Mouse (Mus musculus) heart, embryonic 14.5 days (tissue): ENCODE data around the gene Trib3. TPM values are rescaled to one million over a fixed set of nuclear protein-coding genes. Genes with fewer than 3 reads are reported as not detected.

Experiments used
- ATAC-seq: fragments of 200-750 bp; cut with Nextera tagmentation; 2 replicates; pipeline ENCODE4 v1.8.0; 2017; ENCODE audit warnings: low read depth, moderate TSS enrichment; ENCODE audit not compliant: insufficient number of reproducible peaks, insufficient read depth, low FRiP score
- H3K27ac ChIP-seq, 2 experiments: fragments of 200-500 bp in 1 of 2; fragments of 300-500 bp in 1 of 2; sonication (generic) in 1 of 2; replicated peaks in 1 of 2; 2 replicates each; pipeline ENCODE4 v1.5.1; 2012 to 2014; ENCODE audit warnings: low read depth in 2 of 2, low read length in 2 of 2, control low read depth in 1 of 2, mild to moderate bottlenecking in 1 of 2, mixed read lengths in 1 of 2; ENCODE audit not compliant: control insufficient read depth in 1 of 2, insufficient read depth in 1 of 2
- H3K27me3 ChIP-seq: fragments of 300-500 bp; sonication (generic); 2 replicates; pipeline ENCODE4 v1.6.1; 2014; ENCODE audit warnings: mild to moderate bottlenecking, low read length, control low read depth; ENCODE audit not compliant: control insufficient read depth, insufficient read depth
- H3K36me3 ChIP-seq: fragments of 300-500 bp; sonication (generic); 2 replicates; pipeline ENCODE4 v1.6.1; 2014; ENCODE audit warnings: mild to moderate bottlenecking, control low read depth, low read length, mixed read lengths; ENCODE audit not compliant: control insufficient read depth, insufficient read depth
- H3K4me1 ChIP-seq, 2 experiments: fragments of 200-500 bp in 1 of 2; fragments of 300-500 bp in 1 of 2; sonication (generic) in 1 of 2; 2 replicates each; pipeline ENCODE4 v1.6.1; 2012 to 2014; ENCODE audit warnings: low read length in 2 of 2, control low read depth in 1 of 2, mixed read lengths in 1 of 2; ENCODE audit not compliant: control insufficient read depth in 2 of 2, insufficient read depth in 2 of 2
- H3K4me2 ChIP-seq: fragments of 300-500 bp; sonication (generic); 2 replicates; pipeline ENCODE4 v1.6.1; 2014; ENCODE audit warnings: mild to moderate bottlenecking, low read length
- H3K4me3 ChIP-seq, 2 experiments: fragments of 200-500 bp in 1 of 2; fragments of 300-500 bp in 1 of 2; sonication (generic) in 1 of 2; 2 replicates each; pipeline ENCODE4 v1.5.1; 2012 to 2014; ENCODE audit warnings: low read length in 2 of 2, mild to moderate bottlenecking in 2 of 2, control low read depth in 1 of 2, low read depth in 1 of 2, moderate library complexity in 1 of 2; ENCODE audit not compliant: control insufficient read depth in 1 of 2, insufficient read depth in 1 of 2
- H3K9ac ChIP-seq: fragments of 300-500 bp; sonication (generic); 2 replicates; pipeline ENCODE4 v1.6.1; 2014; ENCODE audit warnings: mild to moderate bottlenecking, low read length
- H3K9me3 ChIP-seq: fragments of 300-500 bp; sonication (generic); 2 replicates; pipeline ENCODE4 v1.6.1; 2016; ENCODE audit warnings: low read length, control low read depth; ENCODE audit not compliant: control insufficient read depth
- WGBS: fragments of 180-500 bp; shearing (Covaris S2); extraction: QIAGEN DNeasy Blood & Tissue Kit; methylation state at CpG from one replicate; pipeline ENCODE4 v1.1.7; 2014; 5-methylcytosine and 5-hydroxymethylcytosine counted together
- polyA plus RNA-seq: library from polyadenylated mRNA; unstranded; fragments of >200 nt; fragmentation: Nextera tagmentation; extraction: Ambion mirVana; gene quantifications from 2 replicates; pipeline ENCODE4 v1.2.1, GENCODE M21; 2014

Gene Trib3
- polyA plus RNA-seq, 1 experiment from 2014 or later: 1.8 TPM

DNA sequence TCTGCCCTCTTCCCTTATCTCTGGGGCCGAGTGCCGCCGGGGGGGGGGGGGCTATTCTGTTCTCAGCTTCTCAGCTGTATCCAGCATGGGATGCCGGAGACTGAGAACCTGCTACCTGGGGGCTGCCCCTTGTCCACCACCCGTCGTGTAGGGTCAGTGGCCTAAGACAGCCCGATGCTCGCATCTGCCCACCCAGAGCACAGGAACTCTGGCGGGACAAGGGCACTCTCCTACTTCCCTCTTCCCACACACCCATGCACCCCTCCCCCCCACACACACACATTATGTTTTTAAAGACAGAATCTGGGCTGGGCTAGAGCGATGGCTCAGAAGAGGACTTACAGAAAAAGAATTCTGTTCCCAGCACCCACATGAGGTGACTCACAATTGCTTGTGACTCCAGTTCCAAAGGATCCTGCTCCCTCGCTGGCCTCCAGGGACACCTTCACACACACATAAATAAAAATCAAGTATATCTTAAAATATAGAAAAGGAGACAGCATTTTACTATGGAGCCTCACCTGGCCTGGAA is 8.5 kb downstream of the Trib3 start:
- Histone ChIP-seq H3K9me3 (no peaks in the 10 kb centered on the region), H3K27me3 (no peaks in the 10 kb centered on the region), H3K4me2 (no peak overlapping the region), H3K27ac (no peak overlapping the region), H3K36me3 (peaks cover 5% of the 10 kb centered on the region; the same call in 1 of the 2 replicates), H3K9ac (no peak overlapping the region), H3K4me3 (no peak overlapping the region), H3K4me1 (peaks cover 9 to 20% of the 10 kb centered on the region in 2 experiments)
- no peak for ATAC-seq
- 45% methylated on average over 11 of the region's 11 CpGs for WGBS

DNA sequence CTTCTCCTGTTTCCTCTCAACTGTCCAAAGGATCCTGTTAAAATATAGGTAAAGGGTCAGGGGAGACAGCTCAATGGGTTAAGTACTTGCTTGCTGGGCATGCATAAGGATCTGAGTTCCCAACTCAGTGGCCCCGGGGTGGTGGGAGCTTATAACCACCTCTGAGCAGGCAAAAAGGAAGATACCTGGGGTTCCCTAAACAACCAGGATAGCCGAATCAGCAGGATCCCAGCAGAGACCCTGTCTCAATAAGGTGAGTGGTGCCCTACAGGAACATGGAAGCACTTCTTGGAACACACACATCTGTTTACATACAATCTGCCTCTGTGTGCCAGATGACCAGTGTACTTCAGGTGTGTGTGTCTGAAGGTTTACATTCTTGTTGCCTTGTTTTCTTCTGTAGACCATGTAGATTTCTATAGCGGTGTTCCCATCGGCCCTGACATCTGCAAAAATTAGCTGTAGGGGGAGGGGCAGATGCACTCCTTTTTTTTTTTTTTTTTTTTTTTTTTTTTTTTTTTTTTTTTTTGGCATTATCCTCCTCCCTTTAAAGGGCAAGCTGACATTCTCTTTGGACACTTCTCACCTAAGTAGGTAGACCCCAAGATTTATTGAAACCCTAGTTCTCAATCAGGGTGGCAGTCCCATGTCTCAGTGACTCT is 10.4 kb downstream of the Trib3 start:
- ATAC-seq: no peak
- Histone ChIP-seq H3K4me1 (peaks cover 9 to 20% of the 10 kb centered on the region in 2 experiments), H3K9me3 (no peaks in the 10 kb centered on the region), H3K36me3 (peaks cover 22% of the 10 kb centered on the region), H3K27me3 (no peaks in the 10 kb centered on the region), H3K9ac (no peak overlapping the region), H3K4me2 (no peak overlapping the region), H3K4me3 (no peak overlapping the region), H3K27ac (no peak overlapping the region)
- WGBS: 75% methylated on average over 4 of the region's 4 CpGs

DNA sequence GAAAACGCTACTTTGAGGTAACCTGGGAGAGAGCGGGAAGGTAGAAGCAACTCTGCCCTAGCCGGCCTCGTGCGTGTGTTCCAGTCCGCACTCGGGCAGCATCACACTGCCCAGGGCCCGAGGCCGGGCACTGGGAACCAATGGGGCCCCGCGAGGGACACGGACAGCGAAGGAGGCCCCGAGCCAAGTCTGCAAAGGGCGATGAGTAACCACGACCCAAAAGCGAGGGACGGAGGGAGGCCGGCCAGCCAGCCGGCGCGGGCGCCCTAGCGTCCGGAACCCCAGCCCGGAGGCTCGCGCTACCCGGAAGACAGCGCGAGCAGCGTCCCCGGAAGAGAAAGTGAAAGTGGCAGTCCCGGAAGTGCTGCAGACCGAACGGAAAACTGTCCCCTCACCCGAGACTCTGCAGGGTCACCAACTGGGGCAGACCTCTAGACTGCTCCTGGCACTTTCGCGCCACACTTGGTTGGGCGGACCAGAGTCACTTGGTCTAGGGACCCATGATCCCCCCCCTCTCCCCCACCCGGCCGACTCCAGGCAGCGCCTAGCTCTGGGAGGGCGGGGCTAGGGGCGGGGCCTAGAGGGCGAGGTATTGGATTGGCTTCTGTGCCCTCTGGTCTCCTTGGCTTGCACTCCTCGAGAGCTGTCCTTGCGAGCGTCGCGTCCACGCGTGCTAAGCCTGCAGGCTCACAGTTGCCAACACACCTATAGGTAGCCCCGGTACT is 11.6 kb downstream of the Trib3 start, which contains the start of gene Rbck1:
TSS of gene Rbck1 (minus strand) at position 553 of the 725 bp plus-strand sequence.
- Histone ChIP-seq H3K4me3 (peak within 1 kb of the TSS; percentile 94), H3K27me3 (no peaks in the 10 kb centered on the region), H3K9ac (peak within 1 kb of the TSS; percentile 91), H3K27ac (peak within 1 kb of the TSS; percentile 89 to 95), H3K9me3 (no peaks in the 10 kb centered on the region), H3K36me3 (peaks cover 31% of the 10 kb centered on the region), H3K4me2 (peak within 1 kb of the TSS; percentile 93), H3K4me1 (peaks cover 9 to 20% of the 10 kb centered on the region in 2 experiments)
- ATAC-seq: peak; percentile 91
- under 1% methylated on average over 54 of the region's 54 CpGs for WGBS

DNA sequence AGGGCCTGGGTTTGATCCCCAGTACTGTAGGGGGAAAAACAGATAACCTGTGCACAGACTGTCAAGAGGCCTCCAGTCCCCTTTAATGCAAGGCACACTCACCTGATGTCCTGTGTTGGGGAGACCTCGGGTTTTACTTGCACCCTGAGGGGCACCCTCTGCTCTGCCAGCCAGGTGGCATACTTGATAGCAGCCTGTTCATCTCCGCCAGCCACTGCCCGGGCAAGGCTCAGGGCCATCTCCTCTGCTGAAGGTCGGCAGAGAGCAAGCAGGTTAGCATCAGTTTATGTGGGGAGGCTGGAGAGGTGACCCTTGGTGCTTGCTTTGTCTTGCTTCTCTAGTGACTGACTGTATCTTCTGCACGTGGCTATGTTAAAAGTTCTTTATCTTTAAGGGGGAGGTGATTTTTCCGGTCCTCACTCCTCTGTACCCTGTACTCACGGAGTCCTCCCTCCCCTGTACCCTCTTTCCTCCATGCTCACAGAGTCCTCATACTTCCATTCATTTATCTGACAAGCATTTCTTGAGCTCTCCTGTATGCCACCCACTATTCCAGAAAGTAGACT is 12.9 kb downstream of the Trib3 start:
- Histone ChIP-seq H3K4me3 (peak overlapping the region in 1 of 2 experiments; percentile 94; a peak in 2 of 4 replicates), H3K27me3 (no peaks in the 10 kb centered on the region), H3K27ac (no peak overlapping the region), H3K4me2 (peak overlapping the region; percentile 93), H3K4me1 (peaks cover 7 to 14% of the 10 kb centered on the region in 2 experiments), H3K9me3 (no peaks in the 10 kb centered on the region), H3K9ac (peak overlapping the region; percentile 91), H3K36me3 (peaks cover 45% of the 10 kb centered on the region)
- 43% methylated on average over 7 of the region's 7 CpGs for WGBS
- no peak for ATAC-seq

DNA sequence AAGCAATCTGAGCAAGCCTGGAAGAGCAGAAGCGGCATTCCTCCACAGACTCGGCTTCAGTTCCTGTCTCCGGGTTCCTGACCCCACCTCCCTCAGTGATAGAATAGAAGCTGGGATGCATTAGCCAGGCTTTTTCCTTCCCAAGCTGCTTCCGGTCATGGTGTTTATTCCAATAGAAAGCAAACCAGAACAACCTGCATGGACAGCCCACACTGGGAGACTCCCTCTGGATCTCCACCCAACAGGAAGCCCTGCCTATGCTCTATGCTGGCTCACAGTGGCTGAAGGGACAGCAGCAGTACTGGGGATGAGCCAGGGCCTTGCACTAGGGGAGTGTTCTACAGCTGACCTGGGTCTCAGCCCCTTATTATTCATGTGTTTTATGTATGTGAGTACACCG is 15.9 kb downstream of the Trib3 start:
- H3K9me3 ChIP-seq: no peaks in the 10 kb centered on the region
- H3K27ac ChIP-seq: 0 out of 4 replicates have a peak overlapping the region, but pooled peaks have one; percentile 17 to 31
- ATAC-seq: no peak
- no peak overlapping the region for H3K4me3 ChIP-seq
- WGBS: 71% methylated on average over 5 of the region's 5 CpGs
- H3K27me3 ChIP-seq: no peaks in the 10 kb centered on the region
- H3K36me3 ChIP-seq: peaks cover 74% of the 10 kb centered on the region
- no peak overlapping the region for H3K4me2 ChIP-seq
- H3K4me1 ChIP-seq: peaks cover 7 to 14% of the 10 kb centered on the region in 2 experiments
- no peak overlapping the region for H3K9ac ChIP-seq

DNA sequence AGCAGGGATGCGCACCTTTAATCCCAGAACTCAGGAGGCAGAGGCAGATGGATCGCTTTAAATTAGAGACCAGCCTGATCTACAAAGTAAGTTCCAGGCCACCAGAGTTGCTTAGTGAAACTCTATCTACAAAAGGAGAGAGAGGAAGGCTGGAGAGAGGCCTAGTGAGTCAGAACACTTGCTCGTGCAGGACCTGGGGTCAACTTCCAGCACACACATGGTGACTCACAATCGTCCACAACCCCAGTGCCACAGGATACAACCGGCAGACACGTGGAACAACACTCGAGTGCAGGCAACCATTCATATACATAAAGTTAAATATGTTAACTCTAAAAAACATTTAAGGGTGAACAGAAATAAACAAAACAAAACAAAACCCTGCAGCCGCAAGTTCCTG is 17.2 kb downstream of the Trib3 start:
- H3K9ac ChIP-seq: no peak overlapping the region
- H3K9me3 ChIP-seq: no peaks in the 10 kb centered on the region
- no peak for ATAC-seq
- no peak overlapping the region for H3K4me3 ChIP-seq
- H3K4me2 ChIP-seq: no peak overlapping the region
- peaks cover 88% of the 10 kb centered on the region for H3K36me3 ChIP-seq
- WGBS: 79% methylated on average over 8 of the region's 8 CpGs
- H3K4me1 ChIP-seq: peaks cover 5 to 14% of the 10 kb centered on the region in 2 experiments
- no peaks in the 10 kb centered on the region for H3K27me3 ChIP-seq
- H3K27ac ChIP-seq: no peak overlapping the region

DNA sequence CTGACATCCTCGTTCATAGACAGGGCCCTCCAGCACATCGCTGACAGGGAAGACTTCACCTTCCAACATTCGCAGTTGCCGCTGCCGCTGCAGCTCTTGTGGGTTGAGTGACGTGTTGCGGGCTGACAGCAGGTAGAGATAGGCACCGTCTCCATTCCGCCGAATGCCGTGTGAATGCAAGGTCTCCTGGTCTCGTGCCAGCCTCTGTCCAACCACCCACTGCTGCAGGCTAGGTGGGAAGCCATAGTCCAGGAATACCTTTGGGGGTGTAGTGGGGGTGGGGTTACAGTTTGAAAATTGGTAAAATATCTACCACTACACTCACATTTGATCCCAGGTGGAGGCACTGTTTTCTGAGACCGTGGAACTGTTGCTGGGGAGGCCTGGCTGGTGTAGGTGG is 17.7 kb downstream of the Trib3 start:
- no peak for ATAC-seq
- Histone ChIP-seq H3K27ac (no peak overlapping the region), H3K4me2 (no peak overlapping the region), H3K4me1 (peaks cover 3 to 9% of the 10 kb centered on the region in 2 experiments), H3K27me3 (no peaks in the 10 kb centered on the region), H3K9ac (no peak overlapping the region), H3K36me3 (peaks cover 93% of the 10 kb centered on the region), H3K9me3 (no peaks in the 10 kb centered on the region), H3K4me3 (no peak overlapping the region)
- 67% methylated on average over 13 of the region's 13 CpGs for WGBS
